Mouse (Mus musculus) liver, adult 2 months (tissue): ENCODE data around the gene Kmt5b. TPM values are rescaled to one million over a fixed set of nuclear protein-coding genes. Genes with fewer than 3 reads are reported as not detected.

Experiments
- DNase-seq: peaks from one replicate; pipeline ENCODE4 v3.0.0-alpha.2; 2011; ENCODE audit warnings: low read depth, low spot score; ENCODE audit errors: extremely low read depth
- H3K27ac ChIP-seq: fragments of 200-500 bp; replicated peaks from 2 replicates; pipeline ENCODE4 v1.5.1; 2012; ENCODE audit warnings: low read depth, mild to moderate bottlenecking, control low read depth, inconsistent platforms, low read length; ENCODE audit not compliant: insufficient read depth
- H3K27me3 ChIP-seq: fragments of 200-500 bp; 2 replicates; pipeline ENCODE4 v1.6.1; 2012; ENCODE audit warnings: mild to moderate bottlenecking, moderate library complexity, low read length, inconsistent platforms; ENCODE audit not compliant: control insufficient read depth, insufficient read depth
- H3K36me3 ChIP-seq: fragments of 200-500 bp; 2 replicates; pipeline ENCODE4 v1.6.1; 2012; ENCODE audit warnings: low read length, inconsistent platforms; ENCODE audit not compliant: control insufficient read depth, insufficient read depth
- H3K4me1 ChIP-seq: fragments of 200-500 bp; 2 replicates; pipeline ENCODE4 v1.6.1; 2011; ENCODE audit warnings: low read length; ENCODE audit not compliant: control insufficient read depth, insufficient read depth
- H3K4me3 ChIP-seq: fragments of 200-500 bp; 2 replicates; pipeline ENCODE4 v1.5.1; 2011; ENCODE audit warnings: low read depth, mild to moderate bottlenecking, control low read depth, low read length, moderate library complexity; ENCODE audit not compliant: insufficient read depth
- H3K79me2 ChIP-seq: fragments of 200-500 bp; 2 replicates; pipeline ENCODE4 v1.6.1; 2012; ENCODE audit warnings: inconsistent platforms, mild to moderate bottlenecking, low read length, moderate library complexity; ENCODE audit not compliant: control insufficient read depth, insufficient read depth
- H3K9ac ChIP-seq: fragments of 200-500 bp; 2 replicates; pipeline ENCODE4 v1.6.1; 2012; ENCODE audit warnings: low read depth, mild to moderate bottlenecking, control low read depth, inconsistent platforms, low read length
- CTCF ChIP-seq: fragments of 200-500 bp; IDR thresholded peaks from 2 replicates; pipeline ENCODE4 v1.5.1; 2011; ENCODE audit warnings: low read depth, low read length, control low read depth
- POLR2A ChIP-seq: fragments of 200-500 bp; IDR thresholded peaks from 2 replicates; pipeline ENCODE4 v1.6.1; 2011; ENCODE audit warnings: low read length, control low read depth; ENCODE audit not compliant: insufficient read depth; ENCODE audit errors: extremely low read depth
- WGBS: fragments of 180-500 bp; shearing (Covaris S2); methylation state at CpG from one replicate; pipeline ENCODE4 v1.1.7; 2018; 5-methylcytosine and 5-hydroxymethylcytosine counted together
- polyA plus RNA-seq: library from polyadenylated mRNA; depleted of rRNA; stranded (reverse); fragments of >200 nt; gene quantifications from 2 replicates; pipeline ENCODE4 v1.2.3, GENCODE M21; 2012
- total RNA-seq: library from RNA; depleted of rRNA; stranded (reverse); fragments of >200 nt; gene quantifications from 2 replicates; pipeline ENCODE4 v1.2.3, GENCODE M21; 2014

Gene Kmt5b
- total and polyA plus RNA-seq, 2 experiments: 6.7 to 30.4 TPM

GRCm38 (mm10) chr19:3765221-3765820 lies 1.9 kb upstream of the Kmt5b start:
- peaks cover 7% of the 10 kb centered on the region; the same call in 1 of the 2 replicates for H3K79me2 ChIP-seq
- WGBS: 90% methylated on average over 4 of the region's 4 CpGs
- no peaks in the 10 kb centered on the region for H3K36me3 ChIP-seq
- no peak overlapping the region for H3K4me3 ChIP-seq
- H3K4me1 ChIP-seq: peaks cover 8% of the 10 kb centered on the region
- no peak for DNase-seq
- H3K27ac ChIP-seq: no peak overlapping the region
- TF ChIP-seq POLR2A: no peak
- TF ChIP-seq CTCF: no peak
- H3K27me3 ChIP-seq: no peaks in the 10 kb centered on the region
- H3K9ac ChIP-seq: no peak overlapping the region

- TF ChIP-seq POLR2A: no peak
- TF ChIP-seq CTCF: no peak
- H3K27ac ChIP-seq: no peak overlapping the region
- no peaks in the 10 kb centered on the region for H3K36me3 ChIP-seq
- peaks cover 12% of the 10 kb centered on the region; the same call in 1 of the 2 replicates for H3K79me2 ChIP-seq
- 96% methylated on average over 5 of the region's 5 CpGs for whole genome bisulfite sequencing
- peaks cover 12% of the 10 kb centered on the region for H3K4me1 ChIP-seq
- no peak overlapping the region for H3K9ac ChIP-seq
- DNase-seq: no peak
- H3K4me3 ChIP-seq: no peak overlapping the region
- H3K27me3 ChIP-seq: no peaks in the 10 kb centered on the region
These were observed 843 bp upstream of the Kmt5b start for GRCm38 (mm10) chr19:3766378-3766777.

- H3K36me3 ChIP-seq: no peaks in the 10 kb centered on the region
- WGBS: under 1% methylated on average over 111 of the region's 111 CpGs
- TF ChIP-seq CTCF (no peak), POLR2A (peak; percentile 99)
- DNase-seq: peak; percentile 70
- no peaks in the 10 kb centered on the region for H3K27me3 ChIP-seq
- H3K4me3 ChIP-seq: peak overlapping the region; percentile 85
- peak overlapping the region; percentile 100 for H3K9ac ChIP-seq
- H3K27ac ChIP-seq: peak overlapping the region; percentile 100
- H3K4me1 ChIP-seq: peaks cover 15% of the 10 kb centered on the region
- H3K79me2 ChIP-seq: peaks cover 12% of the 10 kb centered on the region; the same call in 1 of the 2 replicates
These were observed 818 bp downstream of the Kmt5b start for GRCm38 (mm10) chr19:3767781-3768696.

GRCm38 (mm10) chr19:3768697-3769383 lies 1.6 kb downstream of the Kmt5b start:
- H3K4me3 ChIP-seq: peak overlapping the region; percentile 85
- TF ChIP-seq POLR2A (0 out of 2 replicates have a peak, but pooled peaks have one; percentile 27), CTCF (peak; percentile 63)
- under 1% methylated on average over 58 of the region's 60 CpGs for WGBS
- H3K4me1 ChIP-seq: peaks cover 18% of the 10 kb centered on the region
- H3K27me3 ChIP-seq: no peaks in the 10 kb centered on the region
- peaks cover 16% of the 10 kb centered on the region; the same call in 1 of the 2 replicates for H3K79me2 ChIP-seq
- H3K9ac ChIP-seq: peak overlapping the region; percentile 100
- peak; percentile 79 for DNase-seq
- H3K27ac ChIP-seq: peak overlapping the region; percentile 100
- H3K36me3 ChIP-seq: no peaks in the 10 kb centered on the region

GRCm38 (mm10) chr19:3769533-3769932 lies 2.3 kb downstream of the Kmt5b start:
- Histone ChIP-seq H3K9ac (no peak overlapping the region), H3K36me3 (no peaks in the 10 kb centered on the region), H3K4me1 (peaks cover 18% of the 10 kb centered on the region), H3K79me2 (peaks cover 23% of the 10 kb centered on the region; the same call in 1 of the 2 replicates), H3K4me3 (no peak overlapping the region), H3K27ac (no peak overlapping the region), H3K27me3 (no peaks in the 10 kb centered on the region)
- TF ChIP-seq POLR2A: no peak
- TF ChIP-seq CTCF: no peak
- no peak for DNase-seq
- 53% methylated on average over 6 of the region's 6 CpGs for WGBS
